Mouse (Mus musculus) 3134 (cell line): ENCODE measurements around the gene Hmg20a.
A peak's percentile ranks its signal among the peaks of the same experiment; 100 is the strongest.

Experiments used
- DNase-seq: peaks from one replicate; pipeline ENCODE4 v3.0.0-alpha.2; 2011; ENCODE audit warnings: low spot score; ENCODE audit not compliant: insufficient read length; ENCODE audit errors: extremely low read depth

The Hmg20a gene

DNA sequence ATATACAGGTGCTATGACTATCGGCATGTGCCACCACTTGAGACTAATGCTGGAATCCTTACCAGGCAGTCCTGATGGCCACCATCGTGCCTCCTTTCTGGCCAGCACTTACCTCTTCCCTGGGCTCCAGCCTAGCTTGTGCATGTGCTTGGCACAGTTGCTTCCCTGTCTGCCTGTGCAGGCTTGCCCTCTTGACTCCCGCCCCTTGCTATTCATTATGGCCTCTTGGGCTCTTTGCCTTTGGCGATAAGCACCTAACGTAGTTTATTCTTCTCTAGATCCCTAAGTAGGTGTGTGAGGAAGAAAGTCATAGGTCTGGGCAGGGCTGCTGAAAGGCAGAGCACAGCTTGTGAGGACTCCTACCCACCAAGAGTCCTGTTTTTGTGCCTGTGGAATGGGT lies 96.7 kb downstream of the Hmg20a start:
- no peak for DNase-seq

DNA sequence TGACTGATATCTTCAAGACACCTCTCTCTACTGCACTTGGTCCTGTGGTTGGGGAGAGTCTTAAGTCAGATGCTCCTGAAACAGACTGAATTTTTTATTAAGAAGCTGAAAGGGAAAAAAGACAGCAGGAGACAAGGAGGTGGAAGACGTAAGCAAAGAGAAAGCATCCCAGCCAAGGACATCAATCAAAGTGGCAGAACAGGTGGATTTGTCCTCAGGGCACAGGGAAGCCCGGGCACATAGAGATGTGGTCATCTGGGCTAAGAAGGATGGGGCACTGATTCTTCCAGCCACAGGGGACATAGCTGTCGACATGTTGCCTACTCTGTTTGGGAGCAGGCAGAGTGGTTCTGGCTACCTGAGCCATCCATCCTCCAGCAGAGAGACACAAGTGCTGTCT lies 97.8 kb downstream of the Hmg20a start:
- DNase-seq = no peak

DNA sequence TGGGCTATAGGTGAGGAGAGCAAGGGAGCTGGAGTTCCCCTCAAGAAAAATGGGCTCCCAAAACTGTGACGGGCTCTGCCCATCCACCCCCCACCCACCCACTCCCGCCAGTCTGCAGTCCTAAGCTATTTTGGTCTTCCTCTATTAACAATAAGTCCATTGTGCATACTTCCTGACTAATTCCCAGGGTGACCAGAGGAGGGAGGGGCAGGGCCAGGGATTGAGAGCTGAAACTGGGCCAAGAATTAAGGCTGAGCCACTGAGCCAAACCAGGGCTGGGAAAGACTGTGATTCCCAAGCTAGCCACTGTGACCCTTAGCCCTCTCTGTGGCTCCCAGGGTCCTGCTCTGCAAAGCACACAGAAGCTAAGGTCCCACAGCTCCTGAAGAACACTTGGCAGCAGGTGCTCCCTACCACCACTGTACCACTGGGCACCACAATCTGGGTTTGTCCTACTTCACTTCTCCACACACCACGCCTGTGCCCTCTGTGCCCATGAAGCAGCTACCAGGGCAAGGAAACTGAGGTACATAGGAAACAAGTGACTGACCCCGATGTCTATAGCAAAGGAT lies 98.4 kb downstream of the Hmg20a start:
- DNase-seq = peak; percentile 80

DNA sequence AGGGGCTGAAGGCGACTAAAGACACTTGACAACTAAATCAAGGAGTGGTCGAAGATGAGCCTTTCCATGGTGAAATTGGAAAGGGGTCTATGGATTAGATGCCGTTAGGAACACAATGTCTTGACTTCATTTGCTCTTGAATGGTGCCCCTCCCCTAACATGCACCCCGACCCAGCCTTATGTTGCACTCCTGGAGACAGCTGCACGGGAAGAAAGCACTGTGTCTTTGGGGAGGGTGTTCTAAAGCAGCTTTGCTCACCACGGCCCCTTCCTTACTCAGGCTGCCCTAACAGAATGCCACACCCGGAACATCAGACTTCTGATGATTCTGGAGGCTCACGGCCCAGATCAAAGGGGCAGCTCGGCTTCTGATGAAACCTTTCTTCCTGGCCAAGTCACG lies 103.9 kb downstream of the Hmg20a start:
- no peak for DNase-seq

DNA sequence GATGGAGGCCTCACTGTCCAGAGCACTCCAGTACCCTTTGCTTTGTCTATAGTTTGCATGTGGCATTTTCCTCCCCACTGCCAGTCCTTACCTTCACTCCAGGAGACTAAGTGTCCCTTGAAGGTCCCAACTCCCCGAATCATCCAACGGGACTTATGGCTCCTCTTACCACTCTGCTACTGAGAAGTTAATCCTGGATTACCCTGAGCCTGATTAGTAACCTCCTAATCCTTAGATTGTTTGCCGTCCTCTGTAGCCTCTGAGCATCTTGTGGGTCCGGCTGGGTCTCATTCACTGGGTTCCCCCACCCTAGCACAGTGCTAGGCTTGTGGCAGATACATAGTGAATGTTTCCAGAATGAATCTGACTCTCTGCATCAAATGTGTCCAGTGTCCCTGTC lies 109.5 kb downstream of the Hmg20a start:
- no peak for DNase-seq

DNA sequence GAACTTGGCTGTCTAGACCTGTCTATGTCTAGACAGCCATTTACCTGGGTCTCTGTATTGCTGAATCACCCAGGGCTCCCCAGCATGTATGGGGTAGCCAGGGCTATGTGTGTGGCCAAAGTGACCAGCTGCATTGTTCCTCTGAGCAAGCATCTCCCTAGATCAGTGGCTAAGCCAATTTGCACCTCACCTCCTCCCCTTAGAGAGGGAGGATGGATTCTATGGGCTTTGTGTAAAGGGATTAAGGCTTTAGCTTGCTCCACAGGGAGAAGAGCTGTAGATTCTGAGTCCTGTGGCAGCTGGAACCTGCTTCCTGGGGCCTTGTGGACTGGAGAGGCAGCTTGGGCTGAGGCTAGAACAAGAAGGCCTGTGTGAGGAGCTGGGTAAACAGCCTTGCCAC lies 113.6 kb downstream of the Hmg20a start:
- no peak for DNase-seq

DNA sequence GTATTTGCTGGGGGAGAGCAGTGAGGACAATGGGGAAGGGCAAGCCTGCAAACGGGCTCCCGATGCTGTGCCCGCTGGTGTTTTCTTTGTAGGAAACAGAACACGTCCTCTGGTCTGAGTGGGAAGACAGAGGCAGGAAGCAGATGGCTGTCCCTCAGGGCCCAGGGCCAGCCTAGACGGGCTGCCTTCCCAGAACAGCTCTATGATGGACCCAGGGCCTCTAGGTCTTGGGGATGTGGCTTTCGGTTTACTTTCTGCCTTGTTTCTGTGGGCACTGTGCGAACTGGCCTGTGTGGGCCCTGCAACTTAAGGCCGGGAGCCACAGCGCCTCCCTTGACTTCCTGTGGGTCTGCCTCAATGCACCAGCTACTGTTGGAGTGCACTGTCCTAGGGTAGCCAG lies 115.5 kb downstream of the Hmg20a start:
- DNase-seq = no peak

DNA sequence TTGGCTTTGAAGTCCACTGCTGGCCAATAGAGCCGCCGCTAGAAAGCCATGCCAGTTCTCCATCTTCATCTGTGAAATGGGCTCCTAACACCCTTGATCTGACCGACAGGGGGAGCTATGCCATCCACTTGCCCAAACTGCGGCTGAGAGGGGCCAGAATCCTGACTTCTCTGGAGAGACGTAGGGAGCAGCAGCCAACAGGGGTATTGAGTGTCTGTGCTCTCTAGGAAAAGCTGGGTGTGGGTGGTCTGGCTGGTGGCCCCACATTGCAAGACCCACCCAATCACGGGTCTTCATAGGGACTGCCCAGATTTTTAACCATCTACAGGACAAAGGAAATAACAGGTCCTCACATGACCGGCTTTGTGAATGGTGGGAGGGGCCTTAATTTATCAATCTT lies 116.3 kb downstream of the Hmg20a start:
- DNase-seq = no peak

DNA sequence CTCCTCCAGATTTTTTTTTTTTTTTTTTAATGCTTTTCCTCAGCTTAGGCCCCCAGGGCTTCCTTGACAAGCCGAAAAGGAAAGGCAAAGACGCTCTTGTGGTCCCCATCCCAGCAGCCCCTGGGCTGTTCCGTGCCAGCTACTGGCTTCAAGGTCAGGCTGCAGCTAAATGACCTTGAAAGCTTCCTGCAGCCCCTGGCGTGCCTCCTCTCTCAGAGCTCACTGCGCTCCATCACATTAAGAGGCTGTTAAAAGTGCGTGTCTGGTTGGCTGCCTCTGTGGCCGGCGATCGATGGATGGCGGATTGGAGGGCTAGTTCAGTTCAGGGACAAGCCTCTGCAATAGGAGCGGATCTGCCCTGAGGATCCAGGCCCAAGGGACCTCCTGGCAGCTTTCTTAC lies 117.0 kb downstream of the Hmg20a start:
- no peak for DNase-seq

DNA sequence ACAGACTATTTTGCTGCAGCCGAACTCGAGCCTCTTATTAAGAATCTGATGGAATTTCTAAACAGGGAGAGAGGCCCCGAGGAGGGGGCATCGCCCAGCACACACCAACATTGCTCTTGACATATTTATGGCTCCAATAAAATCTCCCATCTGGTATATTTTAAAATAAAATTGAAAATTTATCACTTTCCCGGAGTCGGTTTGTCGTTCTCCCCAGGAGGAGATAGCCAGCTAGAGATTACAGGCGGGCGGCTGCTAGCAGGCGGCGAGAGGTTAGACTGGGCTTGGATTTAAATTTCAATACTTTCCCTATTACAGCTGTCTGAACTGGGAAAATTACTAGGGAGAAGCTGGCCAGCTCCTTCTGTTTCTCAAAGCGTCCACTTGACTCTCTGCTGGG lies 121.6 kb downstream of the Hmg20a start:
- DNase-seq = no peak

DNA sequence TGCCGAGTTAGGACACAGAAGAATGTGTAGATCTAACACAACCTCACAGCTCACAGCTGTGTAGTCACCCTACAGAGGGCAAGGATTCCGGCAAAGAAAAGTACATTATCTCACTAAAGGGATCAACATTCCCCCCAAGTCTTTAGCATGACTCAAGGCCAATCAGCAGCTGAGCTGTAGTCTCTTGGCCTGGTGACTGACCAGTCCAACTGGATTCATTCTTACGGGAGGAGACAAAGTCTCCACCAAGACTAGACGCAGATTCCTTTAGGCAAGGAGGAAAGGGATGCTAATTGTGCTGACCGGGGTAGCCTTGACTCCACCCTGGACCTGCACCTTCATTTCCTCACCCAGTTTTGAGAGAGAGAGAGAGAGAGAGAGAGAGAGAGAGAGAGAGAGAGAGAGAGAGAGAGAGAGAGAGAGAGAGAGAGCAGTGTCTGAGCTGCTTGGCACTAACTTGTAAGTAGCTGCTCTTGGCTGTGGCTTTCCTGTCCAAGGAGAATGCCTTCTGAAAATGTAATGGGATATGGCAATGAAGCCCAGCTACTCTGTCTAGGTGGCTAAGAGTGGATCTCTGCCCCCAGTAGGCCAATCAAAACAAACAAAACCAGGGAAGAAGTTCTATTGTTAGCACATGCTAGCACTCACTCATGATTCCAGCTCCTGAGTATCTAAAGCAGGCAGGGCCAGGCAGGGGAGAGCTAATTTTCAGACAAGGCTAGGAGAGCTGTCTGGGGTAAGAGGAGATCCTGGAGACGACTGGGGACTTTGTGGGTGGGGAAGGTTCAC lies 126.5 kb downstream of the Hmg20a start:
- DNase-seq = peak; percentile 47
